Mouse (Mus musculus) CD4-positive helper T cell, adult 2 months (primary cell): ENCODE data around the gene Abcc10.

Experiments used
- DNase-seq: peaks from one replicate; pipeline ENCODE4 v3.0.0-alpha.2; 2012; ENCODE audit warnings: low read depth, missing footprints, low spot score

Gene Abcc10

GRCm38 (mm10) chr17:46327906-46328534 lies at the start of gene Abcc10:
Gene Abcc10, minus strand, starts transcription at chr17:46328352.
- DNase-seq: peak; percentile 97

- DNase-seq: peak; percentile 66
Observed at GRCm38 (mm10) chr17:46371783-46372182, 43.6 kb upstream of the Abcc10 start.

GRCm38 (mm10) chr17:46351026-46351700 lies 23.0 kb upstream of the Abcc10 start:
- DNase-seq: no peak

GRCm38 (mm10) chr17:46341208-46341607 lies 13.1 kb upstream of the Abcc10 start:
- no peak for DNase-seq

- DNase-seq: peak; percentile 40
Observed at GRCm38 (mm10) chr17:46336475-46336874, 8.3 kb upstream of the Abcc10 start.

GRCm38 (mm10) chr17:46328723-46329122 lies 571 bp upstream of the Abcc10 start:
- DNase-seq: no peak

GRCm38 (mm10) chr17:46327413-46327905 lies 693 bp downstream of the Abcc10 start:
- no peak for DNase-seq

- no peak for DNase-seq
Observed at GRCm38 (mm10) chr17:46322046-46322823, 5.9 kb downstream of the Abcc10 start.

GRCm38 (mm10) chr17:46320492-46320891 lies 7.7 kb downstream of the Abcc10 start:
- DNase-seq: no peak

GRCm38 (mm10) chr17:46315813-46316212 lies 12.3 kb downstream of the Abcc10 start:
- no peak for DNase-seq

GRCm38 (mm10) chr17:46313135-46313715 lies 14.9 kb downstream of the Abcc10 start:
- no peak for DNase-seq

- no peak for DNase-seq
Observed at GRCm38 (mm10) chr17:46310515-46310914, 17.6 kb downstream of the Abcc10 start.

- DNase-seq: no peak
Observed at GRCm38 (mm10) chr17:46309835-46310234, 18.3 kb downstream of the Abcc10 start.

GRCm38 (mm10) chr17:46306956-46307355 lies 21.2 kb downstream of the Abcc10 start:
- no peak for DNase-seq

GRCm38 (mm10) chr17:46304184-46304583 lies 24.0 kb downstream of the Abcc10 start:
- DNase-seq: no peak

- DNase-seq: no peak
Observed at GRCm38 (mm10) chr17:46301892-46302291, 26.3 kb downstream of the Abcc10 start.

- DNase-seq: peak; percentile 73
Observed at GRCm38 (mm10) chr17:46298220-46298913, 29.8 kb downstream of the Abcc10 start.

- DNase-seq: peak; percentile 42
Observed at GRCm38 (mm10) chr17:46297364-46298219, 30.6 kb downstream of the Abcc10 start, which contains the start of gene Dlk2. Gene Dlk2, plus strand, starts transcription at chr17:46297421.

GRCm38 (mm10) chr17:46297028-46297363 lies 31.2 kb downstream of the Abcc10 start:
- DNase-seq: no peak

GRCm38 (mm10) chr17:46296601-46297000 lies 31.6 kb downstream of the Abcc10 start:
- peak; percentile 38 for DNase-seq
